Mouse (Mus musculus) intestine, embryonic 15.5 days (tissue): Measurements from ENCODE around the gene Rbms1. TPM values are rescaled to one million over a fixed set of nuclear protein-coding genes. Genes with fewer than 3 reads are reported as not detected.
A peak's percentile ranks its signal among the peaks of the same experiment; 100 is the strongest.

Experiments
- ATAC-seq: fragments of 200-750 bp; cut with Nextera tagmentation; 2 replicates; pipeline ENCODE4 v1.8.0; 2017; ENCODE audit warnings: moderate TSS enrichment, moderate library complexity
- H3K27ac ChIP-seq: fragments of 300-500 bp; sonication (generic); 2 replicates; pipeline ENCODE4 v1.5.1; 2015; ENCODE audit warnings: mild to moderate bottlenecking, inconsistent platforms
- H3K27me3 ChIP-seq: fragments of 300-500 bp; sonication (generic); replicated peaks from 2 replicates; pipeline ENCODE4 v1.6.1; 2015; ENCODE audit warnings: inconsistent platforms
- H3K36me3 ChIP-seq: fragments of 300-500 bp; sonication (generic); 2 replicates; pipeline ENCODE4 v1.6.1; 2015; ENCODE audit warnings: inconsistent platforms
- H3K4me1 ChIP-seq: fragments of 300-500 bp; sonication (generic); replicated peaks from 2 replicates; pipeline ENCODE4 v1.6.1; 2015; ENCODE audit warnings: inconsistent platforms
- H3K4me2 ChIP-seq: fragments of 300-500 bp; sonication (generic); replicated peaks from 2 replicates; pipeline ENCODE4 v1.6.1; 2015; ENCODE audit warnings: mild to moderate bottlenecking, inconsistent platforms
- H3K4me3 ChIP-seq: fragments of 300-500 bp; sonication (generic); replicated peaks from 2 replicates; pipeline ENCODE4 v1.5.1; 2015; ENCODE audit warnings: inconsistent platforms
- H3K9ac ChIP-seq: fragments of 300-500 bp; sonication (generic); 2 replicates; pipeline ENCODE4 v1.6.1; 2015; ENCODE audit warnings: inconsistent platforms
- H3K9me3 ChIP-seq: fragments of 300-500 bp; sonication (generic); 2 replicates; pipeline ENCODE4 v1.6.1; 2016; ENCODE audit warnings: inconsistent platforms
- WGBS: fragments of 180-500 bp; shearing (Covaris S2); methylation state at CpG from one replicate; pipeline ENCODE4 v1.1.7; 2015; 5-methylcytosine and 5-hydroxymethylcytosine counted together
- polyA plus RNA-seq: library from polyadenylated mRNA; unstranded; fragments of >200 nt; fragmentation: Nextera tagmentation; extraction: Ambion mirVana; gene quantifications from 2 replicates; pipeline ENCODE4 v1.2.1, GENCODE M21; 2015

The Rbms1 gene
- polyA plus RNA-seq, 1 experiment from 2014 or later = 83.3 TPM

DNA sequence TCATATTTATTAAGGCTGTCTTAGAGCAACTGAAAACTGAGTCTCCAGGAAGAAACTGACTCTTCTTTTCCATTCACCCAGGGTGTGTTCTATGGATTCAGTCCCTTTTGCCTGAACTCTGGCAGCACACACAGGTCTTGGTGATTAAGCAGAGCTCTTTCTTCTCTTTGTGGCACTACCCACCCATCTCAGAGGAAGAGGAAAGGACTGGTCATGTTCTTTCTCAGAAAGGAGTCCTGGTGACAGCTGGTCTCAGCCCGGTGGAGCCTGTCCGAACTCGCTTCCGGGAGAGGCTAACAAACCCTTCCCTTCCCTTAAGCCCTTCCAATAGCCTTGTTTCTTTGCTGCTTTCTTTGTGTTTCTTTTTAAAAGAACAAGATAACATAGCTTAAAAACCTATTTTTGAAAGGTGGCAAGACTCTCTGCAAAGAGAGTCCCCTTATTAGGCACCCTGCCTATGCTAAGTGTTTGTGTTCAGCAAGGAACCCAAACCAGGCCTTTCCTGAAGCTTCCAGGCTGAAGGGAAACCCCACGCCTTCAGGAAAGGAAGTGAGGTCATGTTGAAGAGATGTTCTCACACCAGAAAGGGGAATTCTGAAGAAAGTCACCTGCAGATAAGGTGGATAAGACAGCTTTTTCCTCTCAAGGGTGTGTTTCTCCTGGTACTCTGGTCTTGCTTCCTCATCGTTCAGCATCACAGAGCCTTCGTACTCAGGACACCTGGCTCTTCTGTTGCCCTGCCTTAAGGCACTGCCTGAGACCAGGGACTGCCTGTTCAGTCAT, 251.7 kb downstream of the Rbms1 start:
- Histone ChIP-seq H3K4me2 (no peak overlapping the region), H3K9me3 (no peaks in the 10 kb centered on the region), H3K27me3 (no peaks in the 10 kb centered on the region), H3K36me3 (no peaks in the 10 kb centered on the region), H3K9ac (no peak overlapping the region), H3K4me1 (peaks cover 4% of the 10 kb centered on the region; the same call in 1 of the 2 replicates), H3K27ac (no peak overlapping the region), H3K4me3 (no peak overlapping the region)
- 75% methylated on average over 7 of the region's 7 CpGs for WGBS
- no peak for ATAC-seq

DNA sequence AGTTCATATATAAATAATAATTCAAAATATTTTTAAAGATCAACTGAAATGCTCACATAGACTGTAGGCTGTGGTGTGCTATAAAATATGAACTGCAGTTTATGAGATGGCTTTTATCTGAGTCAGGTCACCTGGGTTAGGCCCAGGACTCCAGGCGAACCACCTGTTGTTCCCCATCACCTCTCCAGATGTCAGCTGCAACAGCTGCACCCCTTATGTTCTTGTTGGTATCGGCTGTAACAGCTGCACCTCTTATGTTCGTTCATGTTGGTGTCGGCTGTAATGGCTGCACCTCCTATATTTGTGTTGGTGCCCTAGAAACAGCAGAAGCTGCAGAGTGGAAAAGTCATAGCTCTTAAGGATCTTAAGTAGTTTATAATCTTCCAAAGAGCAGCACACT, 252.7 kb downstream of the Rbms1 start:
- H3K36me3 ChIP-seq = no peaks in the 10 kb centered on the region
- H3K4me3 ChIP-seq = no peak overlapping the region
- no peak overlapping the region for H3K27ac ChIP-seq
- 80% methylated on average over 4 of the region's 4 CpGs for WGBS
- no peak for ATAC-seq
- H3K4me1 ChIP-seq = peaks cover 4% of the 10 kb centered on the region; the same call in 1 of the 2 replicates
- H3K9me3 ChIP-seq = no peaks in the 10 kb centered on the region
- no peak overlapping the region for H3K4me2 ChIP-seq
- no peak overlapping the region for H3K9ac ChIP-seq
- no peaks in the 10 kb centered on the region for H3K27me3 ChIP-seq

DNA sequence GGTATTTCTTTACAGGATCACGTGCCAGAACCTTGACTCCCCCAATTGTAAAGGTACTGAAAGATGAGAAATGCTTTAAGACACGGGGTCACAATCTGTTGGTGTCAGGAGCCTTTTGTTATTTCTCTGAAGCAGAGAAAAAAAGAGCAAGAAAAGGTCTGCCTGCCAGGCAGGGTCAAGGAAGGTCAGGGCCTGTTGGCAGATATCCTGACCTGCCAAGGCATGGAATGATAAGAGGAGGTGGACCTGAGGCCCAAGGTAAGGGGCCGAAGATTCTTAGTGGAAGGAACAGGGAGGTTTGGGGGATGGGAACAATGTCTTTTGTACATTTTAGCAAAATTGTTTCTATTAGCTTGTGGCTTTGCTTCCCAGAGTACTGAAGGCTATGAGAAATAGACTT, 254.3 kb downstream of the Rbms1 start:
- no peak overlapping the region for H3K4me2 ChIP-seq
- H3K4me3 ChIP-seq = no peak overlapping the region
- no peak for ATAC-seq
- no peak overlapping the region for H3K9ac ChIP-seq
- no peaks in the 10 kb centered on the region; the same call in 1 of the 2 replicates for H3K4me1 ChIP-seq
- 32% methylated on average over 3 of the region's 3 CpGs for WGBS
- no peak overlapping the region for H3K27ac ChIP-seq
- H3K9me3 ChIP-seq = no peaks in the 10 kb centered on the region
- H3K36me3 ChIP-seq = no peaks in the 10 kb centered on the region
- H3K27me3 ChIP-seq = no peaks in the 10 kb centered on the region

- Histone ChIP-seq H3K4me2 (no peak overlapping the region), H3K27ac (no peak overlapping the region), H3K36me3 (no peaks in the 10 kb centered on the region), H3K4me3 (no peak overlapping the region), H3K9me3 (no peaks in the 10 kb centered on the region), H3K27me3 (no peaks in the 10 kb centered on the region), H3K4me1 (peaks cover 3% of the 10 kb centered on the region; the same call in 1 of the 2 replicates), H3K9ac (no peak overlapping the region)
- 73% methylated on average over 3 of the region's 3 CpGs for WGBS
- no peak for ATAC-seq
Measured at GRCm38 (mm10) chr2:60706866-60707265, 256.1 kb downstream of the Rbms1 start.

DNA sequence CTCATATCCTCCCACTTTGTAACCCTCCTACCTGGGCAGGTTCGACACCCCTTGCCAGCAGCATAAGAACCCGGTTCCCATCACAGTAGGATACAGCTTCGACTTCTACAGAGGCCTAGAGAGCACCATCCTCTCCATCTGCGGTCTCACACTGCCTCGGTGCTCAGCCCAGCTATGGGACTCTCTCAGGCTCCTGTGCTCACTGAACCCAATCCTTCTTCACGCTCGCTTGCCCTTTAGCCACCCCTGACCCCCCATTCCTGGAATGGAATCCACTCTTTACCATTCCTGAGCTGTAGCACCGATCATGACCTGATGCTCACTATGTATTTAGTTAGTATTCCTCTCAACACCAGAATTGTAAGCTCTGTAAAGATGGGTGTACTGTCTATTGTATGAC, 257.6 kb downstream of the Rbms1 start:
- Histone ChIP-seq H3K27ac (no peak overlapping the region), H3K9me3 (no peaks in the 10 kb centered on the region), H3K4me2 (no peak overlapping the region), H3K4me1 (peaks cover 3% of the 10 kb centered on the region; the same call in 1 of the 2 replicates), H3K9ac (no peak overlapping the region), H3K36me3 (no peaks in the 10 kb centered on the region), H3K27me3 (no peaks in the 10 kb centered on the region), H3K4me3 (no peak overlapping the region)
- WGBS = 94% methylated on average over 8 of the region's 8 CpGs
- ATAC-seq = no peak

DNA sequence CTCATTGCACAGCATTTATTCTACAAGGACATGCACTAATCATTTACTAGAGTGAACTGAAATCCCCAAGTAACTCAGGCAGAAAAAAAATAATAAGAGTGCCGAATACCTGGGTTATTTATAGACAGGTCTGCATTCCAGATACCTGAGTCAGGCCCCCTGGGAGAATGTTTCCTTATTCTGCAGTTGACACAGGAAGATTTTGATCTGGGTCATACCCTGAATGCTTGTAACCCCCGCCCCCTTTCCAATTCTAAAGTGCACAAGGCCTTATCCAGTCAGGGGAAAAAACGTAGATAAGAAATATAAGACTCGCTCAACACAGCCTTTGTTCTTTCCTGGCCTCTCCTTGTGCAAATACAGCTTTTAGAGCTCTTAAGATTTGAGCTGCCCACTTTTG, 259.7 kb downstream of the Rbms1 start:
- H3K27ac ChIP-seq = peak overlapping the region; percentile 48; the same call in 1 of the 2 replicates
- H3K4me3 ChIP-seq = no peak overlapping the region
- no peaks in the 10 kb centered on the region for H3K36me3 ChIP-seq
- H3K27me3 ChIP-seq = no peaks in the 10 kb centered on the region
- 47% methylated on average over 4 of the region's 4 CpGs for WGBS
- no peak overlapping the region for H3K9ac ChIP-seq
- ATAC-seq = peak; percentile 97
- peaks cover 8% of the 10 kb centered on the region for H3K4me1 ChIP-seq
- no peaks in the 10 kb centered on the region for H3K9me3 ChIP-seq
- H3K4me2 ChIP-seq = no peak overlapping the region

- H3K4me2 ChIP-seq = no peak overlapping the region
- 85% methylated on average over 4 of the region's 4 CpGs for WGBS
- no peak for ATAC-seq
- H3K27me3 ChIP-seq = no peaks in the 10 kb centered on the region
- H3K4me1 ChIP-seq = peaks cover 22% of the 10 kb centered on the region
- no peak overlapping the region for H3K9ac ChIP-seq
- H3K4me3 ChIP-seq = no peak overlapping the region
- no peaks in the 10 kb centered on the region for H3K9me3 ChIP-seq
- H3K36me3 ChIP-seq = no peaks in the 10 kb centered on the region
- H3K27ac ChIP-seq = no peak overlapping the region
Measured at GRCm38 (mm10) chr2:60700956-60701355, 262.0 kb downstream of the Rbms1 start.

Other genes starting within 250 kb of the Rbms1 start
- gene Itgb6, start 240.5 kb downstream of the Rbms1 start, polyA plus RNA-seq = 8.8 and 9.0 TPM in 2 replicates